Mouse (Mus musculus): ENCODE data around the gene Rabl6. TPM values are rescaled to one million over a fixed set of nuclear protein-coding genes. Genes with fewer than 3 reads are reported as not detected.

Gene Rabl6
- polyA plus RNA-seq, 1 experiment from 2014 or later = 44.3 TPM

- H3K9ac ChIP-seq (replicated peaks; ENCODE audit: low read length) = peak within 1 kb of the TSS; percentile 28
- H3K27me3 ChIP-seq (ENCODE audit: control insufficient read depth, insufficient read depth, low read length) = peaks cover 49% of the 10 kb centered on the region
Observed at GRCm38 (mm10) chr2:25581294-25581864, 26.9 kb downstream of the Rabl6 start, which contains the start of gene Ajm1. Gene Ajm1 (minus strand): TSS chr2:25581757.

DNA sequence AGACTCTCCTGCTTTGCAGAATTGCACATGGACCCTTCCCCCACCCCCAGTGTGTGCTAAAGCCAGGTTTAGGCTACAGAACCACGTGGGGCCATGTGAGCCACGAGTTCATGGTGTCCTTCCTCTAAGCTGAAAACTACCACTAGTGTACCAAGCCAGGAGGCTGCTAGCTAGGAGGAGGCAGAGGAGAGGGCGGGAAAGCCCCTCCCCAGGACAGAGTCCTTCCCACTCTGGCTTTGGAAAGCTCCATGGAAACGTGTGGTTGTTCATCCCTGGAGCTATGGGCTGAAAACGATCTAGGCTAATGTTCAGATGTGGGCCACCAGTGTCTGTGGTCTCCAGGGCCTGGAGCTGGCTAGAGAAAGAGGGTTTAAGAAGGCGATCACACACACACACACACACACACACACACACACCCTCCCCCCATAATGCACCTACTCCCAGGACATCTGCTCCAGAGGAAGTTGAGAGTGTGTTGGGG, 27.7 kb downstream of the Rabl6 start:
- peaks cover 56% of the 10 kb centered on the region for H3K27me3 ChIP-seq (ENCODE audit: control insufficient read depth, insufficient read depth, low read length)
- no peak overlapping the region for H3K4me2 ChIP-seq (ENCODE audit: low read depth, low read length)
- 54% methylated on average over 6 of the region's 6 CpGs for WGBS
- ATAC-seq (replicated peaks; ENCODE audit: insufficient number of reproducible peaks, low FRiP score, low TSS enrichment, low read depth) (no peak), DNase-seq (ENCODE audit: low spot score) (no peak)
- no peak overlapping the region for H3K4me3 ChIP-seq (ENCODE audit: low read depth, low read length)
- H3K4me1 ChIP-seq (ENCODE audit: control insufficient read depth, insufficient read depth, low read length) = peaks cover 5% of the 10 kb centered on the region
- H3K36me3 ChIP-seq (replicated peaks; ENCODE audit: control insufficient read depth, insufficient read depth, low read depth, low read length) = peaks cover 5% of the 10 kb centered on the region
- H3K9ac ChIP-seq (replicated peaks; ENCODE audit: low read length) = no peak overlapping the region
- no peak overlapping the region for H3K27ac ChIP-seq (replicated peaks; ENCODE audit: low read depth, low read length)
- no peaks in the 10 kb centered on the region for H3K9me3 ChIP-seq (replicated peaks; ENCODE audit: control insufficient read depth, low read length)

More at GRCm38 (mm10) chr2:25581294-25581864, 26.9 kb downstream of the Rabl6 start, which contains the start of gene Ajm1:
- peak within 1 kb of the TSS; percentile 64 for H3K4me2 ChIP-seq (ENCODE audit: low read depth, low read length)
- ATAC-seq (replicated peaks; ENCODE audit: insufficient number of reproducible peaks, low FRiP score, low TSS enrichment, low read depth) (peak; percentile 64), DNase-seq (ENCODE audit: low spot score) (peak; percentile 82)
- peak within 1 kb of the TSS; percentile 24 for H3K4me3 ChIP-seq (ENCODE audit: low read depth, low read length)
- H3K27ac ChIP-seq (replicated peaks; ENCODE audit: low read depth, low read length) = no peak within 1 kb of the TSS
- WGBS = 3% methylated on average over 19 of the region's 19 CpGs
- peaks cover 5% of the 10 kb centered on the region for H3K36me3 ChIP-seq (replicated peaks; ENCODE audit: control insufficient read depth, insufficient read depth, low read depth, low read length)
- no peaks in the 10 kb centered on the region for H3K9me3 ChIP-seq (replicated peaks; ENCODE audit: control insufficient read depth, low read length)
- H3K4me1 ChIP-seq (ENCODE audit: control insufficient read depth, insufficient read depth, low read length) = peaks cover 5% of the 10 kb centered on the region; the same call in 1 of the 2 replicates

DNA sequence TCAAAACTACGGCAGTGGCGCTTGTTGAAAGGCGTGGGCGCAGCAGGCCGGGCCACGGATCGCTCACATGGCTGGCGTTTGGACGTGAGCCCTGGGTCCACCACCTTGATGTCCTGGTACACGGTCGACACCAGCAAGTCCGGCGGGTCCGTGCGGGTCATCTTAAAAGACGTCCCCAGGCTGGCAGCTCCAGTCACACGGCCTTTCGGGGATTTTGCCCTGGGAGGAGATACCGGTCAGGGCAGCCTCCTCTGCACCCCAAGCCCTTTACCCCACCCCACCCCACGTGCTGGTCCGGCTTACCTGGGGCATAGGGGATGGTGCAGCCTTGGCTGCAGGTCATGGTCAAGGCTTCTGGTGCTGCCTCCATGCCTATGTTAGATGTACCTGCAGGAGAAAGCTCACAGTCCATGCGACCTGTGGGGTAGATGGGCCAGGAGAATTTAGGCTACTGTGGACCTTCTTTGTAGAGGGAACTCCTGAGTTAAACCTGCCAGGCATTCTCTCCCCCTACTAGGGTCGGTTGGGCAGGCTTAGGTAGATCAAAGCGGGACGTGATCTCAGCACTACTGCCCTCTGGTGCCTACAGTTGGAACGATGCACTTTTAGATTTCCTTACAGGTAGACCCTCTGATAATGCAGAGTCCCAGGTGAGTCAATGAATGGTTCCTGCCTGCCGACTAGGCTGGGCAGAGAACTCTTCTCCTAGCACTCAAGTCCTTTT, 28.4 kb downstream of the Rabl6 start:
- peaks cover 5% of the 10 kb centered on the region for H3K36me3 ChIP-seq (replicated peaks; ENCODE audit: control insufficient read depth, insufficient read depth, low read depth, low read length)
- ATAC-seq (replicated peaks; ENCODE audit: insufficient number of reproducible peaks, low FRiP score, low TSS enrichment, low read depth) (no peak), DNase-seq (ENCODE audit: low spot score) (peak; percentile 75)
- WGBS = 4% methylated on average over 27 of the region's 27 CpGs
- H3K9ac ChIP-seq (replicated peaks; ENCODE audit: low read length) = no peak overlapping the region
- H3K4me2 ChIP-seq (ENCODE audit: low read depth, low read length) = no peak overlapping the region
- no peak overlapping the region for H3K27ac ChIP-seq (replicated peaks; ENCODE audit: low read depth, low read length)
- H3K27me3 ChIP-seq (ENCODE audit: control insufficient read depth, insufficient read depth, low read length) = peaks cover 57% of the 10 kb centered on the region
- peak overlapping the region; percentile 14; the same call in 1 of the 2 replicates for H3K4me3 ChIP-seq (ENCODE audit: low read depth, low read length)
- peaks cover 5% of the 10 kb centered on the region for H3K4me1 ChIP-seq (ENCODE audit: control insufficient read depth, insufficient read depth, low read length)
- H3K9me3 ChIP-seq (replicated peaks; ENCODE audit: control insufficient read depth, low read length) = no peaks in the 10 kb centered on the region

GRCm38 (mm10) chr2:25578796-25579736, 29.3 kb downstream of the Rabl6 start:
- Histone ChIP-seq H3K4me2 (ENCODE audit: low read depth, low read length) (peak overlapping the region; percentile 30), H3K9ac (replicated peaks; ENCODE audit: low read length) (peak overlapping the region; percentile 2; the same call in 1 of the 2 replicates), H3K4me3 (ENCODE audit: low read depth, low read length) (peak overlapping the region; percentile 14; the same call in 1 of the 2 replicates), H3K4me1 (ENCODE audit: control insufficient read depth, insufficient read depth, low read length) (peaks cover 5% of the 10 kb centered on the region), H3K9me3 (replicated peaks; ENCODE audit: control insufficient read depth, low read length) (no peaks in the 10 kb centered on the region), H3K36me3 (replicated peaks; ENCODE audit: control insufficient read depth, insufficient read depth, low read depth, low read length) (no peaks in the 10 kb centered on the region), H3K27me3 (ENCODE audit: control insufficient read depth, insufficient read depth, low read length) (peaks cover 57% of the 10 kb centered on the region), H3K27ac (replicated peaks; ENCODE audit: low read depth, low read length) (no peak overlapping the region)
- WGBS = 6% methylated on average over 77 of the region's 77 CpGs
- no peak for DNase-seq (ENCODE audit: low spot score)
- ATAC-seq (replicated peaks; ENCODE audit: insufficient number of reproducible peaks, low FRiP score, low TSS enrichment, low read depth) = no peak

DNA sequence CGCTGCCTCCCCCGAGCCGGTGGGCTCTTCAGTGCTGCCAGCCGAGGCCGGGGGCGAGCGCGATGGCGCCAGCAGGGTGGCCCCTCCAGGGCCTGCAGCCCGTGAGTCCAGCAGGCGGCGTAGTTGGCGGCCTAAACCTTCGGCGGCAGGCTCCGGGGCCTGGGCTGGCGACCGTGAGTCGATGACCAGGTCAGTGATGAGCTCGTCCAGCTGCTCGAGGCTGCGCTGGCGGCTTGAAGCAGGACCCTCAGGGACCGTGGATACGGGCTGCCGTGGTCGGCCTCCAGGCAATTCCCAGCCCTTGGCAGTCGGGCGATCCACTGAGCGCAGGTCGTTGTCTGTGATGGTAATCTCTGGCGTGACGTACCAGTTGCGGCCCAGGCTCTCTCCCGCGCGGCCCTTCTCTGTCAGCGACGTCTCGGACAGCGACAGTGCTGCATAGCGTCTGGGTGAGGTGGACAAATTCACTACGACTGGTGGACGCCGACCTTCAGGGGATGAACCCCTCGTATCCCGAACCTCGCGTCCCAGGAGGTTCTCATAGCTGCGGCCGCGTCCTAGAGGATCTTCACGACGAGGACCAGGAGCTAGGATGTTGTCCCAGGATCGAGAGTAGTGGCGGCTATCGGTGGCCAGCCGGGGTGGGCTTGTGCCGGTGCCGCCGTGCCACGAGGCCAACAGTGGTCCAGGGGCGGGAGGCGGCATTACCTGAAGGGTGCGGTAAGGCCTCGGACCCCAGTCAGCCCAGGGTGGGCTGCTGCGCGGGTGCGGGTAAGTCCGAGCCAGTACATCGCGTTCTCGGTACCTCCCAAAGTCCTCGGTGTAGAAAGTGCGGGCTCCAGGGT, 30.1 kb downstream of the Rabl6 start:
- Histone ChIP-seq H3K36me3 (replicated peaks; ENCODE audit: control insufficient read depth, insufficient read depth, low read depth, low read length) (no peaks in the 10 kb centered on the region), H3K27me3 (ENCODE audit: control insufficient read depth, insufficient read depth, low read length) (peaks cover 57% of the 10 kb centered on the region), H3K4me3 (ENCODE audit: low read depth, low read length) (peak overlapping the region; percentile 22), H3K9ac (replicated peaks; ENCODE audit: low read length) (no peak overlapping the region; the same call in 1 of the 2 replicates), H3K4me1 (ENCODE audit: control insufficient read depth, insufficient read depth, low read length) (peaks cover 5% of the 10 kb centered on the region), H3K27ac (replicated peaks; ENCODE audit: low read depth, low read length) (no peak overlapping the region), H3K9me3 (replicated peaks; ENCODE audit: control insufficient read depth, low read length) (no peaks in the 10 kb centered on the region), H3K4me2 (ENCODE audit: low read depth, low read length) (peak overlapping the region; percentile 37)
- WGBS = 4% methylated on average over 73 of the region's 75 CpGs
- ATAC-seq (replicated peaks; ENCODE audit: insufficient number of reproducible peaks, low FRiP score, low TSS enrichment, low read depth) = no peak
- peak; percentile 32 for DNase-seq (ENCODE audit: low spot score)

DNA sequence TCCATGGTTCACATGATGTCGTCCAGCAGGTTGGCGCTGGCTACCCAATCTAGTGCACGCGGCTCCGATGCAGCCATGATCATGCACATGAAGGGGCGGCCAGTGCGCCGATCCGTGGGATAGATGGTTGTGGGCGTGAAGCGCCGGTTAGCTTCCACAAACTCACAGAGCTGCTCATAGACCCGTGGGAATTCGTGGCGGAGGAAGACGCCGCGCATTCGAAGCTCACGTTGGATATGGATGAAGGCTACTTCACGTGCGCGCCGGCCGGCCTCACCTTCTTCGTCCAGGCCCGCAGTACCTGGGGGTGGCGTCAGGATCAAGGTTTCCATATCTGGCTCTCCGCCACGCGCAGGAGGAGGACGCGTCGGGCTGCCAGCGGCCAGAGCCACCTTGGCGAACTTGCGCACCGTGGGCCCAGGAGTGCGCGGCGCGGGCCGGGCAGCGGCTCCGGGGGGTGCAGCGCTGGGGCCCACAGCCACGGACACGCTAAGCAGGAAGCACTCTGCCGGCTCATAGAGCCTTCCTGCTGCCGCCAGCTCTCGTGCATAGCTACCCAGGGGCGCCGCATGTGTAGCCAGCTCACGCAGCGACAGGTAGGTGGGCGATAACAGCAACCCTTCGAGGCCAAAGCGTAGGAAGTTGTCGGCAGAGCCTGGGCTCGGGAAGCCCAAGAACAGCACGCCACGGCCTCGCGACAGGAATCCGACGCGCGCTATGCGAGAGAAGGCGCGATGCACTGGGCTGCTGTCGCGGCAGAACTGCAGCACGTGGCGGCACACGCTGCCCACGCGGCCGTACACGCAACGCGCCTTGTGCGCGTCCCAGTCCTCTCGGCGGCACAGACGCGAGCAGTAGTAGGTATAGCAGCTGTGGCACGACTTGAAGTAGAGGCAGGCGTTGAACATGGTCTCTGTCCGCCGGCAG, 31.1 kb downstream of the Rabl6 start:
- Histone ChIP-seq H3K4me3 (ENCODE audit: low read depth, low read length) (peak overlapping the region; percentile 22), H3K27me3 (ENCODE audit: control insufficient read depth, insufficient read depth, low read length) (peaks cover 57% of the 10 kb centered on the region), H3K9me3 (replicated peaks; ENCODE audit: control insufficient read depth, low read length) (no peaks in the 10 kb centered on the region), H3K36me3 (replicated peaks; ENCODE audit: control insufficient read depth, insufficient read depth, low read depth, low read length) (no peaks in the 10 kb centered on the region), H3K27ac (replicated peaks; ENCODE audit: low read depth, low read length) (no peak overlapping the region), H3K4me2 (ENCODE audit: low read depth, low read length) (peak overlapping the region; percentile 37), H3K4me1 (ENCODE audit: control insufficient read depth, insufficient read depth, low read length) (peaks cover 5% of the 10 kb centered on the region), H3K9ac (replicated peaks; ENCODE audit: low read length) (peak overlapping the region; percentile 28)
- ATAC-seq (replicated peaks; ENCODE audit: insufficient number of reproducible peaks, low FRiP score, low TSS enrichment, low read depth) = no peak
- 12% methylated on average over 92 of the region's 92 CpGs for WGBS
- no peak for DNase-seq (ENCODE audit: low spot score)
